Mouse (Mus musculus): ENCODE data around the gene Olfr1095. TPM values are rescaled to one million over a fixed set of nuclear protein-coding genes. Genes with fewer than 3 reads are reported as not detected.

Gene Olfr1095
- polyA plus RNA-seq (2014; fragmentation: Illumina TruSeq; extraction: RNeasy Lipid Tissue Mini Kit (QIAGEN cat#74804); ENCODE audit: low read depth, low replicate concordance) = not detected

GRCm38 (mm10) chr2:86851596-86851995 is at the start of gene Olfr1095:
Gene Olfr1095, minus strand, starts transcription at chr2:86851696.

GRCm38 (mm10) chr2:86892116-86892515 is 40.6 kb upstream of the Olfr1095 start, which contains the start of gene Olfr1097:
Gene Olfr1097, minus strand, starts transcription at chr2:86892216.

GRCm38 (mm10) chr2:86874702-86875101 is 23.2 kb upstream of the Olfr1095 start, which contains the start of gene Gm13723:
Gene Gm13723, minus strand, starts transcription at chr2:86874802.

DNA sequence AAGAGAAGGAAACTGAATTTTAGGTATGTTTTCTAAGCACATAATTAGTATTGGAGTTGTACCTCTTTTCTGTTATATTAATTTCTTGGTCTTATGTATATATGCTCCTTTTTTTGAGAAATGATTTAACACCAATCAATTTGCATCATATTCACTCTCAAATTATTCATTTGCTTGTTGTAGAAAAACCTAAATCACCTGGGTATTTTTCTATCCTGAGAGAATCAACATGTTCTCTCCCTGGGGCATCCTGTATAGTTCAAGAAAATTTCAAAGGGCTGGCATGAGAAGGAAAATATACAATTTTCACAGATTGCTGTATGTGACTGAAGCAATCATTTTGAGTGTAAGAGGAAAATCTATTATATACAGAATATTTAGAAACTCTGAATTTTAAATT is 27.1 kb downstream of the Olfr1095 start, which contains the start of gene Olfr1094:
TSS of gene Olfr1094 (plus strand) at position 301 of the 400 bp plus-strand sequence.

DNA sequence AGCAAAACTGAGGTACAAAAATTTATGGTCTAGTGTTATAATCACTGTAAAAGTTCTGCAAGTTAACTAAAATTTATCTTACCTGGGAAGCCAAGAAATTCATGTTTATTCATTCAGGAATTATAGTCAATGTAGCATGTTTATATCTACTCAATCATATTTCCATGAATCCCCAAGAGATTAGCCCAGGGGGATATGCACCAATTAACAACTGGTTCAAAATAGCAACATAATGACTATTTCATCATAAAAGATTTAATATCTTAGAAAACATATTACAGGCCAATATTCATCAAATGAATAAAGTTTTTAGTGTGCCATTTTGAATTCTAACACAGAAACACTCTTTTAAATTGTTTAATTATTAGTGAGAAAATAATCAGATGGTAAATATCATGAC is 41.6 kb downstream of the Olfr1095 start, which contains the start of gene Olfr141:
TSS of gene Olfr141 (minus strand) at position 101 of the 400 bp plus-strand sequence.

Other genes with a start within 250 kb of the Olfr1095 start
- not detected for gene Olfr1084, start 212.0 kb downstream of the Olfr1095 start, polyA plus RNA-seq (2014; fragmentation: Illumina TruSeq; extraction: RNeasy Lipid Tissue Mini Kit (QIAGEN cat#74804); ENCODE audit: low read depth, low replicate concordance)
- gene Olfr1085, start 189.7 kb downstream of the Olfr1095 start, polyA plus RNA-seq (2014; fragmentation: Illumina TruSeq; extraction: RNeasy Lipid Tissue Mini Kit (QIAGEN cat#74804); ENCODE audit: low read depth, low replicate concordance) = not detected
- gene Olfr1086, start 171.6 kb downstream of the Olfr1095 start, polyA plus RNA-seq (2014; fragmentation: Illumina TruSeq; extraction: RNeasy Lipid Tissue Mini Kit (QIAGEN cat#74804); ENCODE audit: low read depth, low replicate concordance) = not detected
- not detected for gene Olfr1087, start 153.3 kb downstream of the Olfr1095 start, polyA plus RNA-seq (2014; fragmentation: Illumina TruSeq; extraction: RNeasy Lipid Tissue Mini Kit (QIAGEN cat#74804); ENCODE audit: low read depth, low replicate concordance)
- gene Olfr1089, start 118.0 kb downstream of the Olfr1095 start, polyA plus RNA-seq (2014; fragmentation: Illumina TruSeq; extraction: RNeasy Lipid Tissue Mini Kit (QIAGEN cat#74804); ENCODE audit: low read depth, low replicate concordance) = not detected
- not detected for gene Olfr1090, start 92.7 kb downstream of the Olfr1095 start, polyA plus RNA-seq (2014; fragmentation: Illumina TruSeq; extraction: RNeasy Lipid Tissue Mini Kit (QIAGEN cat#74804); ENCODE audit: low read depth, low replicate concordance)
- not detected for gene Olfr1093, start 69.2 kb downstream of the Olfr1095 start, polyA plus RNA-seq (2014; fragmentation: Illumina TruSeq; extraction: RNeasy Lipid Tissue Mini Kit (QIAGEN cat#74804); ENCODE audit: low read depth, low replicate concordance)
- gene Olfr141, start 41.7 kb downstream of the Olfr1095 start, polyA plus RNA-seq (2014; fragmentation: Illumina TruSeq; extraction: RNeasy Lipid Tissue Mini Kit (QIAGEN cat#74804); ENCODE audit: low read depth, low replicate concordance) = not detected
- not detected for gene Olfr1094, start 27.0 kb downstream of the Olfr1095 start, polyA plus RNA-seq (2014; fragmentation: Illumina TruSeq; extraction: RNeasy Lipid Tissue Mini Kit (QIAGEN cat#74804); ENCODE audit: low read depth, low replicate concordance)
- not detected for gene Gm13723, start 23.1 kb upstream of the Olfr1095 start, polyA plus RNA-seq (2014; fragmentation: Illumina TruSeq; extraction: RNeasy Lipid Tissue Mini Kit (QIAGEN cat#74804); ENCODE audit: low read depth, low replicate concordance)
- not detected for gene Olfr1097, start 40.5 kb upstream of the Olfr1095 start, polyA plus RNA-seq (2014; fragmentation: Illumina TruSeq; extraction: RNeasy Lipid Tissue Mini Kit (QIAGEN cat#74804); ENCODE audit: low read depth, low replicate concordance)
- not detected for gene Olfr1098, start 72.8 kb upstream of the Olfr1095 start, polyA plus RNA-seq (2014; fragmentation: Illumina TruSeq; extraction: RNeasy Lipid Tissue Mini Kit (QIAGEN cat#74804); ENCODE audit: low read depth, low replicate concordance)
- gene Olfr1099, start 109.0 kb upstream of the Olfr1095 start, polyA plus RNA-seq (2014; fragmentation: Illumina TruSeq; extraction: RNeasy Lipid Tissue Mini Kit (QIAGEN cat#74804); ENCODE audit: low read depth, low replicate concordance) = not detected
- not detected for gene Olfr1100, start 128.3 kb upstream of the Olfr1095 start, polyA plus RNA-seq (2014; fragmentation: Illumina TruSeq; extraction: RNeasy Lipid Tissue Mini Kit (QIAGEN cat#74804); ENCODE audit: low read depth, low replicate concordance)
- not detected for gene Olfr1101, start 139.5 kb upstream of the Olfr1095 start, polyA plus RNA-seq (2014; fragmentation: Illumina TruSeq; extraction: RNeasy Lipid Tissue Mini Kit (QIAGEN cat#74804); ENCODE audit: low read depth, low replicate concordance)
- gene Olfr1102, start 146.7 kb upstream of the Olfr1095 start, polyA plus RNA-seq (2014; fragmentation: Illumina TruSeq; extraction: RNeasy Lipid Tissue Mini Kit (QIAGEN cat#74804); ENCODE audit: low read depth, low replicate concordance) = not detected
- not detected for gene Olfr1104, start 175.4 kb upstream of the Olfr1095 start, polyA plus RNA-seq (2014; fragmentation: Illumina TruSeq; extraction: RNeasy Lipid Tissue Mini Kit (QIAGEN cat#74804); ENCODE audit: low read depth, low replicate concordance)
- gene Olfr1105, start 184.8 kb upstream of the Olfr1095 start, polyA plus RNA-seq (2014; fragmentation: Illumina TruSeq; extraction: RNeasy Lipid Tissue Mini Kit (QIAGEN cat#74804); ENCODE audit: low read depth, low replicate concordance) = not detected
- not detected for gene Olfr1106, start 200.6 kb upstream of the Olfr1095 start, polyA plus RNA-seq (2014; fragmentation: Illumina TruSeq; extraction: RNeasy Lipid Tissue Mini Kit (QIAGEN cat#74804); ENCODE audit: low read depth, low replicate concordance)
- gene Olfr1107, start 224.1 kb upstream of the Olfr1095 start, polyA plus RNA-seq (2014; fragmentation: Illumina TruSeq; extraction: RNeasy Lipid Tissue Mini Kit (QIAGEN cat#74804); ENCODE audit: low read depth, low replicate concordance) = not detected
- gene Olfr1109, start 244.3 kb upstream of the Olfr1095 start, polyA plus RNA-seq (2014; fragmentation: Illumina TruSeq; extraction: RNeasy Lipid Tissue Mini Kit (QIAGEN cat#74804); ENCODE audit: low read depth, low replicate concordance) = not detected